Mouse (Mus musculus): Measurements from ENCODE around the gene Tpr.
A peak's percentile ranks its signal among the peaks of the same experiment; 100 is the strongest.

Tpr gene

DNA sequence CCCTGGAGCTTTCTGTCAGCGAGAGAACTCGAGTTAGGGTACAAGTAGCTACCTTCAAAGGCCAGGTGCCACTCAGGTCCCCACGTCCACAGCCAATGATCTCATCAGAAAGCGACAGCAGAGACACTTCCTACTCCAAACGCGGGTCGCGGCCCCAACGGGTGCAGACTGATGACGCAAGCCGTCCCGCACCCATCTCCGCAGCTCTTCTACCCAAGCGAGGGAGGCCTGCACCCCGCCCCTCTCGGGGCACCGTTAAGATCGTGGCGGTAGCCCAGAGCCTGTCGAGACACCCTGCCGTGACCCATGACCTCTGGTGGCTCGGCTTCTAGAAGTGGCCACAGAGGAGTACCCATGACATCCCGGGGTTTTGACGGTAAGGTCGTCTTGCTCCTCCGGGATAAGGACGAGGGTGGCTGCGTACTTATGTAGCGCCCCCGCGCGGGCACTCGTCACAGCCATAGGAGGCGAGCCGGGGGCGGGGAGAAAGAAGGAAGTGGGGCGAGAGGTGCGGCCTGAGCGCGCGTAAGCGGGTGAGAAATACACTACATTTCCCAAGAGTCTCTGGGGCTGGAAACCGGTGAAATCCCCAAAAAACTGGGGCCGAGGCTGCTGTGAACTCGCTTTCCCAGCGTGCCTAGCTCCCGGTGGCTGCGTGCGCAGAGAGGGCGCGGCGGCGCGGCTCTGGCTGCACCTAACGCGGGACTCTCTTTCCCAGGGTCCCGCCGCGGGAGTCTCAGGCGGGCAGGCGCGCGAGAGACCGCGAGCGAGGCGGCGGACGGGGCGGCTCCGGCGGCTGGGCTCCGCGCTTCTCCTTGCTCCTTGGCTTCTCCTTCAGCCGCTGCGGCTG is at the start of gene Tpr, which contains the start of gene Odr4:
TSS of gene Tpr (plus strand) at position 201 of the 850 bp plus-strand sequence.
TSS of gene Odr4 (minus strand) at position 443 of the 850 bp plus-strand sequence.
- peak; percentile 96 for DNase-seq (ENCODE audit: low read depth)

- no peak for DNase-seq (ENCODE audit: low read depth)
Observed at GRCm38 (mm10) chr1:150360864-150361263, 31.8 kb upstream of the Tpr start.

DNA sequence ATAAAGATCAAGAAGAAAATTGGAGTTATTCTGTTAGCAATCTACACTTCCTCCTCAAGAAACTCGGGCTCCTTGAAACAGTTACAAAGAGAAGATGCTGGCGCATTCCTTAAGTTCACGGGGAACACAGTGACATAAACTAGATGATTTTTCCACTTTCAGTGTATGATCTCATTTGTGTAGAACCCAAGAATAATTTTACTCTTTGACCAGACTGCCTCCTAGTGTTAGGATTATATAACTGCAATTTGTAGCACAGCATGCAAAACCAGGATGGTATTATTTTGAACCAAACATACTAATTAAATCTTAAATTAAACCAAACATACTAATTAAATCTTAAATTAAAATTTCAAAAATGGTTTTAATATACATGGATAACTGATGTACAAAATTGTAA is 19.7 kb upstream of the Tpr start:
- no peak for DNase-seq (ENCODE audit: low read depth)

GRCm38 (mm10) chr1:150374247-150374646 is 18.4 kb upstream of the Tpr start:
- no peak for DNase-seq (ENCODE audit: low read depth)

- DNase-seq (ENCODE audit: low read depth), result no peak
Observed at GRCm38 (mm10) chr1:150384138-150384537, 8.5 kb upstream of the Tpr start.

DNA sequence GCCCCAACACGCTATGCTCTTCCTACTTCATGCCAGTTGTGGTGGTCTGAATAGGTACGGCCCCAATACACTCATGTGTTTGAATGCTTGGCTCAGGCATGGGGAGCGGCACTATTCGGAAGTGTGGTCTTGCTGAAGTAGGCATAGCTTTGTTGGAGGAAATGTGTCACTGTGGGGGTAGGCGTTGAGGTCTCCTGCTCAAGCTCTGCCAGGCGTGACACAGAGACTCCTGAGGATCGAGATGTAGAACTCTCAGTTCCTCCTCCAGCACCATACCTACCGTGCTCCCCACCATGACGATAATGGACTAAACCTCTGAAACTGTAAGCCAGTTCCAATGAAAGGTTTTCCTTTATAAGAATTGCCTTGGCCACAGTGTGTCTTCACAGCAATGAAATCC is 5.1 kb upstream of the Tpr start:
- DNase-seq (ENCODE audit: low read depth), result no peak

DNA sequence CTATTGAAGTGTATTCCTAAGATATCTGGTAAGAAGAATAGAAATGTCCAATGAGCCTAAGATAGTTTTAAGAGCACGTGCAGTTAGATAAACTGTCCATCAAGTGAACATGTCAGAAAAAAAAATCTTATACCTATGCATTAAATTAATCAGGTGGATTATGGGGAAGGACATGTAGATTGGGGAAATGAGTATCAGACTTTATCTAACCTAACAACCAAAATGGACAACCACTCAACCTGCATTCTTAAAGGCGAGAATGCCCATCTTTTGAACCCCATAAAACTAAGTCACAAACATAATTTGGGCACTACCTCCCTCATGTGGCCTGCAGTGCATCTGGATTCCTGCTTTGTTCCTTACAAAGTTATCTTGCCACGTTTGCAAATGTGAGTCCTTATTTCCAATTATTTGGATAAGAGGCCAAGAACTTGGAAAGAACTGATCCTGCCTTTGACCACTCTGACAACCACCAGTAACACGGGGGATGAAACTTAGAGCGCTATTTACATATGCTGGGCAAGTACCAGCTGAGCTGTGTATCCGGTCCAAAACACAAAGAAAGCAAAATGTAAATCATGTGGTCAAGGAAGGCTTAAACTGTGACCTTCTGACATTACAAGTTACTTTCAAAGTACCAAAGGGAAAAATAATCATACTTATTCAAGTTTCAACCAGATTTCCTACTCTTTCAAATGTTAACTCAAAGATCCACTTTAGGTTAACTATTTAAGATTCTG is 3.1 kb upstream of the Tpr start:
- DNase-seq (ENCODE audit: low read depth), result no peak

DNA sequence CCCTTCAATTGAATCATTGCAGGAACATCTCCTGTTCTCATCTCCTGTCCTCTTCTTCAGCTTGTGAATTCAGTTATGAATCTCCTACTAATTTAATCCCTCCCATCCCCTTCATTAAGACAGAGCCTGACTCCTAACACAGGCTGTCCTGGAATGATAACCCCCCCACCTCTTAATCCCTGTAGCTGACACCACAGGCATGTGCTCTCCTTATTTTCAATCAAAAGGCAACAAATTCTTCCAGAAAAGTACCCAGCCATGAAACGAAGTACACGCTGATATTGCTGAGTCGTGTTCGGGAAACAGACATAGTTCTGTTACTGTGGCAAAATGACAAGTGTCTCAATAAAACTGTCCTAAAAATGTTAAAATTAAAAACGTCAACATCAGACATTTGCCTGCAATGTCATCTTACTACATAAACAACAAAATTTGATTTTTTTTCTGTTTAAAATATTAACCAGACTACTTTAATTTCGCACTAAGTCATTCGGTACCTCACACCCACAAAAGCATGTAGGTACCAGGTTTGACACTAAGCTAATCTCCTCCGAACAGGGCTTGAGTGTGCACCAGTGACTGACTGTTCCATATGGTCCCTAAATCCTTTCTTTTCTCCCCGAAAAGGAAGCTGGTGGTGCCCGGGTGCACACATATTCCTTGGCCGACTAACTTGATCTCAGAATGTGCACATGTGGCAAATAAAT is 554 bp upstream of the Tpr start:
- DNase-seq (ENCODE audit: low read depth), result no peak

- DNase-seq (ENCODE audit: low read depth), result no peak
Observed at GRCm38 (mm10) chr1:150393488-150393852, 832 bp downstream of the Tpr start.

DNA sequence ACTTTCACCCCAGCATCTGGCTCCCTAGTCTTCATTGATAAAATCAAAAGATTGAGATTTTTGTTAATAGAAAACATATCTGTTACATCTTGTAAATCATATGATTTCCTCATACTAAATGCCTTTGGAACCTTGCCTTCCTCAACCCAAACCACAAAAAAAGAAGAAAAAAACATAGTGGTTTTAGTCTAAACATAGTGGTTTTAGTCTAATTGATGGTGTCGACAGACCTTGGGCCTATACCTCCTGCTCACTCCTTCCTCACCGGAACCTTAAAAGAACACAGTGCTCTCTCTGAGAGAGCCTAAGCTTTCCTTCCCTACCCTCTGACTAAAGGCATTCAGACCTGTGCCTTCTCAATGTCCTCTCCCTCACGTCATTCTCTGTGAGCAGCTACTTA is 3.4 kb downstream of the Tpr start:
- DNase-seq (ENCODE audit: low read depth), result no peak

- DNase-seq (ENCODE audit: low read depth), result no peak
Observed at GRCm38 (mm10) chr1:150403914-150404313, 11.3 kb downstream of the Tpr start.

DNA sequence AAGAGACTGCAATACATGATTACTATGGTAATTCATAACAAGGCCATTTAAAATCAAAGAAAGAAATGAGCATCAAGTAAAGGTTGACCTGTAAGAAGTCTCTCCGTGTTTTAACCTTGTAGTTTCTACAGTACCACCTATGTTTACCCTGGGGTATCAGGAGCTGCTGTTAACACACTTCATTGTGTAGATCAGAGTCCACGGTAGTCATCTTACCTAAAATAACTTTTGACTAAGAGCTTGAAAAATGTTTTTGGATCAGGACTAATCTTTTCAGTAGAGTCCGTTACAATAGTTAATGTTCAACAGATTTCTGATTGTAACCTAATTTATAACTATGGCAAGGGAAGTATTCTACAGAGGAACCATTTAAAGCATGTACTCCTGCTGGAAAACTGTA is 11.9 kb downstream of the Tpr start:
- no peak for DNase-seq (ENCODE audit: low read depth)

DNA sequence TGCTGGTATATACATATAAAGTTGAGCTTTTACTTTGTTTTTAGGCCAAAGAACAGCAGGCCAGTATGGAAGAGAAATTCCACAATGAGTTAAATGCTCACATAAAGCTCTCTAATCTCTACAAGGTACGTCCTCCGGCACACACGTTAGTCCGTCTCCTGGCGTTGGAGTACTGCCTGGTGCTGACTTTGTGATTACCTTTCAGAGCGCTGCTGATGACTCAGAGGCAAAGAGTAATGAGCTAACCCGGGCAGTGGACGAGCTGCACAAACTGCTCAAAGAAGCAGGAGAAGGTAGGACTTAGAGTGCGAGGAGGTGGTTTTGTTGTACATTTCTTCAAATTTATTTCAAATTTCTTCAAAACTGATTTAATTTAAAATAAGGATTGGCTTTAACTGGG is 14.6 kb downstream of the Tpr start:
- no peak for DNase-seq (ENCODE audit: low read depth)

DNA sequence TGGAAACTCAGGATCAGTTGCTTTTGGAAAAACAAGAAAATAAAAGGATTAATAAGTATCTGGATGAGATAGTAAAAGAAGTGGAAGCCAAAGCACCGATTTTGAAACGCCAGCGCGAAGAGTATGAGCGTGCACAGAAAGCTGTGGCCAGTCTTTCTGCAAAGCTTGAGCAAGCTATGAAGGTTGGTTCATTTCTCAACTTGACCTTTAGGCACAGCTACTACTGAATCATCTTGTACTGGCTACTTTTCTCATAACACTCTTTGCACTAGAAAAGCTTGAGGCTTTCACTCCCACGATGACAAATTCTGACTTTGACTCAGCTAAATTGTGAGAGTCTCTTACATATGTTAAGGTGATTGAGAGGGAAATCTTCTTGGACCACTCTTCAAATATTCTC is 17.4 kb downstream of the Tpr start:
- no peak for DNase-seq (ENCODE audit: low read depth)

- no peak for DNase-seq (ENCODE audit: low read depth)
Observed at GRCm38 (mm10) chr1:150416006-150416405, 23.4 kb downstream of the Tpr start.

DNA sequence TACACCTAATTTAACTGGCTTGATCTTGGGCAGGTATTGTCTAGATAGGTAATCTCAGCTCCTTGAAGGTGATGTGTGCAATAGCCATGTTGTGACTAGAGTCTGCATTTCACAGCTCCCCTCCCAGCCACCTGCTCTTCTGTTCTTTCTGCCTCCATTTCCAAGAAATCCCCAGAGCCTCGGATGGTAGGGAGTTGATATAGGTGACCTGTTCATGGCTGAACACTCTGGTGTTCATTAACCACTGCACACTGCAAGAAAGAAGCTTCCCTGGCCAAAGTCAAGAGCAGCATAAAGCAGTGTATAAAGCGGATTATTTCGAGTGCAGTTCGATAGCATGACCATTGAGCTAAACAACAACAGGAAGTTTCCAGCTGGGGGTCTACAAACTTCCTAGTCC is 25.8 kb downstream of the Tpr start:
- no peak for DNase-seq (ENCODE audit: low read depth)

- DNase-seq (ENCODE audit: low read depth), result no peak
Observed at GRCm38 (mm10) chr1:150425665-150426064, 33.0 kb downstream of the Tpr start.

GRCm38 (mm10) chr1:150426216-150426615 is 33.6 kb downstream of the Tpr start:
- DNase-seq (ENCODE audit: low read depth), result no peak

DNA sequence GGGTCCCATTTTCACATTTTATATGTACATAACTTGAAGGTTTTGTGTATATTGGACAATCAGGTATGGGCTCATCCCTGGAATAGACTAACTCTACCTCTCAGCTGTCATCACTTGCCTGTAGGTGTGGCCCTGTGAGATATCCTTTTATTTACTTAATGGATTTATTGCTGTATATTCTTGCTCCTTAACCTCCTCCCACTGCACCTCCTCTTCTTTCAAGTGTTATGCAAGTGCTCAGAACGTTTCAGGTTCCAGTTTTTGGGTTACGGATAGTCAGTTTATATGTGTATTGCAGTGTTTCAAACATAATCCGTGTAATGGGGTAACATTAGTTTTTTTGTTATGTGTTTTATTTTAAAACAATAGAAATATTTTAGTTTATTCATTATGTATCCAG is 46.0 kb downstream of the Tpr start:
- no peak for DNase-seq (ENCODE audit: low read depth)

DNA sequence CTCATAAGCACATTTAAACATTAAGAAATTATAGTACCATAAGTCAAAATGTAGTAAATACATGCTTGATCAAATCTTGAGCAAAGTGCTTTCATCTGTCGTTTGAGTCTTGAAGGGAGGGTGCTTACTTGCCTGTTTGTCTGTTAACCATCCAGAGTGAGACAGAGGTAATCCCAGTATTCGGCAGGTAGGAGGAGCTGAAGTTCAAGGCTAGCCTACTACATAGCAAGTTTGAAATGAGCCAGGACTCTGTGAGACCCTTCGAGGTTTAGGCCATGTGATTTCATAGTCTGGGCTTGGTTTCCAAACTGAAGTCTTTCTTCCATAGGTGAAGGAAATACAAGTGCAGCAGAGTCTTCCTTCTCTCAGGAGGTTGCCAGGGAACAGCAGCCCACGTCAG is 49.1 kb downstream of the Tpr start:
- no peak for DNase-seq (ENCODE audit: low read depth)

DNA sequence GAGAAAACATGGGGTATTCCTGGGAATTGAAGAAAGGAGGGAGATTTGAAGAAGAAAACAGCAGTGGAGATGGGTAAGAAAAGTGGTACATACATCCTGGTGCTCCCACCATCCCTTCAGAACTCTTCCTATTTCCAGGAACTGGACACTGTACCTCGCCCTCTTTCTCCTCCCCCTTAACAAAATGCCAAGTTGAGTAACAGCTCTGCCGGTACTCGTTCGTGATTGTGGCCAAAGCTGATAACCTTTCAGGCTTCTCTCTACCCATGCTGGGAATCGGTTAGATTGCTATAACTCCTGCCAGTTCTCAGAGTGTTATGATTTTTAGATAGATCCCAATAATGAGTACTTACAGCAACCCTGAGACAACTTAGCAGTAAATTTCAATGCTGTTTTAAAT is 66.3 kb downstream of the Tpr start:
- no peak for DNase-seq (ENCODE audit: low read depth)

- no peak for DNase-seq (ENCODE audit: low read depth)
Observed at GRCm38 (mm10) chr1:150459599-150459998, 67.0 kb downstream of the Tpr start.

DNA sequence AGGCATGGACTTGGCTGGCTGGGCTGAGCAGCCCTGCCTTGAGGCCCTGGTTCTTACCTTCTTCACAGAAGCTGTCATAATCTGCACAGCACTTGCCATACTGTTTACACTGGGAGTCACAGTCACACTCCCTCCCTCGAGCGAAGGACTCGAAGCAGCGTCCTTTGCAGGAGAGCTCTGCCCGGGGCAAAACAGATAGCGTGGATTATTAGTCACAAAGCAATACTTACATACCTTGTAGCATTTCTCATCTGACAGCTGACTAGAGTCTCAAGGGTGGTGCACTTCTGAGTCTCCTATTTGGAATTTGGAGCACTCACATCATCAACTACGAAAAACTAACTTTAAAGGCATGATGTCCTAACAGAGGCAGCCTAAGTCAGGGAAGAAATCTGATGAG is 68.0 kb downstream of the Tpr start:
- no peak for DNase-seq (ENCODE audit: low read depth)

All from c-Kit-positive CD71-positive TER-119-negative erythroid progenitor cells, embryonic 14.5 days (primary cell).